Mouse (Mus musculus): ENCODE measurements at regions not wholly inside any gene's neighbourhood (a gene's known extent, or its start where the extent isn't known, plus 50 kb on each side); places are given as distances from the start of the nearest gene placed in this dataset.

- TF ChIP-seq CTCF (conservative IDR thresholded peaks at IDR 0.05; ENCODE audit: insufficient read depth, insufficient read length, low read depth, low read length) (no peak), POLR2A (IDR thresholded peaks at IDR 0.05; ENCODE audit: low read depth, low read length) (no peak)
These were observed 51.4 kb upstream of the Acsl1 start for GRCm38 (mm10) chr8:46419402-46419801.

Measured in kidney, adult 2 months (tissue).